Mouse (Mus musculus) stomach, postnatal 0 days (tissue): ENCODE results near the gene Map7.

ENCODE experiments used
- CTCF ChIP-seq: IDR thresholded peaks from 2 replicates; pipeline ENCODE4 v1.5.1; 2016; ENCODE audit warnings: antibody characterized with exemption, low read depth, mild to moderate bottlenecking, moderate library complexity
- EP300 ChIP-seq: optimal IDR thresholded peaks from 2 replicates; pipeline ENCODE3; 2016; ENCODE audit warnings: antibody characterized with exemption

GRCm38 (mm10) chr10:20185264-20185663, 37.0 kb downstream of the Map7 start:
- TF ChIP-seq CTCF (no peak), EP300 (no peak)
